Mouse (Mus musculus) c-Kit-positive CD71-positive TER-119-positive erythroid progenitor cells, embryonic 14.5 days (primary cell): ENCODE results near the gene Gnb1l.

Experiments
- DNase-seq: peaks from one replicate; pipeline ENCODE4 v3.0.0-alpha.2; 2013; ENCODE audit warnings: low spot score

The Gnb1l gene

DNA sequence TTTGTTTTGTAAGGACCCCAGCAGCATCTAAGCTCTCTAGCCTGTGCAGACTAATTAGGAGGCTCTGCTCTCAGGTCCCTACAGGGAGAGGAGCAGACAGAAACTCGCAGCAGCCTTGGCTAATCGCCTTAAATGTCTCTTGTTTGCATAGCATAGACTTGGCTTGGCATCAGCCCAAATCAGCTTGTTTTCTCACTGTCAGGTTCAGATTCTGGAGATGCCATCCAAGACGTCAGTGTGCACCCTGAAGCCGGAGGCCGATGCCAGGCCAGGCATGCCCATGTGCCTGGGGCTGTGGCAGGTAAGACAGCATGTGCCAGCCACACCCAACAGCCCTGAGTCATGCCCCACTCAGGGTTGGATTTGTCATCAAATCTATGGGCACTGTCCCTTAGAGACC is 49.4 kb downstream of the Gnb1l start:
- DNase-seq, result no peak

DNA sequence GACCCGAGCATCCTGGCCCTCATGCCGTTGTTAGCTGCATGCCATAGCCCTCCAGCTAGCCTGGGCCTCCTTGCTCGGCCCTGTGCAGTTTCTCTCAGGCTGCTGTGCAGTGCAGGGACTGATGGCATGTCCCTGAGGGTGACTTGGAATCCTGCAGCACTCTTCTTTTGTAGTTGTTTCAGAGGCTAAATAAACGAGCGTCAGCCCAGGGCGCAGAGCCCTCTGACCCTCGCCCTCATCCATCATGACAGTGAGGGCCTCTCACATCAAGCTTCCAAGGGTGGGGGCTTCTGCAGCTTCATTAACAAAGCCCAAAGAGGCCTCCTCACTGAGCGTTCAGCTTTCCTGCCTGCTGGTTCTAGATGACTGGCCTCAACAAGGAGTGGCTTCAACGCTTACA is 53.1 kb downstream of the Gnb1l start:
- no peak for DNase-seq

DNA sequence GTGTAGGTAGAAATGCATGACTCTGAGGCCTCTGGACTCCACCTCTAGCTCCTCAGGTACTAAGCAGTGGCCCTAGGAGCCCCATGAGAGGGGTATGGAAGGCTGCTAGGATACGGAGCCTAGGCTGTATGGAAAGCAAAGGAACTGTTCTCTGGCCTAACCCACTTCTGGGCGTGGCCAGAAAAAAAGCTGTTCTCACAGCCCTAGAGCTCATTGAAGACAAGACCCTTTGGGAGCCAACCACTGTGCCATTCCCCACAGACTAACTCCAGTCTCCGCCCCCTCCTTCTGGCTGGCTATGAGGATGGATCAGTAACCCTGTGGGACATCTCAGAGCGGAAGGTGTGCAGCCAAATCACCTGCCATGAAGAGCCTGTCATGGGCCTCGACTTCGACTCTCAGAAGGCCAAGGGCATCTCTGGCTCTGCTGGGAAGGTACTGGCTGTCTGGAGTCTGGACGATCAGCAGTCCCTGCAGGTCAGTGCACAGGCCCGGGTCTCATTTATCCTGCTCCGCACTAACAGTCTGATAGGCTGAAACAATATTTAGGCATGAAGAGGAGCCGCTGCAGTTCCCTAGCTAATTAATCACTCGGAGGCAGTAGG is 53.7 kb downstream of the Gnb1l start:
- no peak for DNase-seq

DNA sequence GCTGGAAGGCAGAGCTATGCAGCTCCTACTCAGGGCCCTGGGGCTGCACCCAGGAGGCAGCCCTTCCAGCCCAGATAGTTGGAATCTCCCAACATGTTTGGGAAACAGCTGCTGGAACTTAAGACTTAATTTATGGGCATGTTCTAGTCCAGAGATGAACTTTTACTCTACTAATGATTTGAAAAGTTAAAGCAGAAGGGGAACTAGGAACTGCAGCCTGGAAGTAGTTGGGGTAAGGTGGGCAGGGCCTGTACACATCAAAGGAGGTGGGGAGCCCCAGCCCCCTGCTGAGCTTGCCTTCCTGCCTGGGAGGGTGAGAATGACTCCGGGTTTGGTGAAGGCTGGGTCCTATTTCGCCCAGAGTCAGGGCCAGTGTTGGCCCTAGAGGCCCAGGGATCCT is 56.2 kb downstream of the Gnb1l start:
- no peak for DNase-seq

DNA sequence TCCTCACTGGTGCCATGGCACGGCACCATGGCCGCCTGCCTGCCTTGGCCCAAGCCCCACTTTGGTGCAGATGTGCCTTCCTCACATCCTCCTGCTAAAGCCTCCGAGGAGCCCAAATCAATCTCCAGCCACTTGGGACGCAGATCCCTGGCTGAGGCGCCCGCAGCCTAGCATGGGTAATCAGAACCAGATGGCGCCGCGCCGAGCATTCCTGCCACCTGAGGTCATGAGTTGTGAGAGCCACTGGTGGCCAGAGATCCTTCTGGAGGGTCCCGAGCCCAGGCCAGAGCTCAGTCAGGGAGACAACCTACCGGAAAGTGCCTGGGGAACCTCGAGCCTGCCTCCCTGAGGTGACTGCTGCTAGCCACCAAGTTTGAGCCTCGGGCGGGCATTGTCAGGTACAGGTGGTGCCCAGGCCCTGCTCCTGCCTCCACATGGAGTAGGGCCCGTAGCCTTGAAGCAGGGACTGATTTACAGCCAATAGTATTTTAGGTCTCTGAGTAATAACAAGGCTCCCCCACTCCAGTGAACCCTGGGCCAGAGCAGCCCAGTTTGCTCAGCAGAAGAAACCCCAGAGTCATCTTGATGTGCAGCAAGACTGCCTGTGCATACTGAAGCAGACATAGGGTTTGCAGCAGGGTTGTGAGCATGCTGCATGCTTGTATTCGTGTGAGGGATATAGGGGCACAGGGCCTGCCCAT is 56.9 kb downstream of the Gnb1l start:
- DNase-seq, result no peak

DNA sequence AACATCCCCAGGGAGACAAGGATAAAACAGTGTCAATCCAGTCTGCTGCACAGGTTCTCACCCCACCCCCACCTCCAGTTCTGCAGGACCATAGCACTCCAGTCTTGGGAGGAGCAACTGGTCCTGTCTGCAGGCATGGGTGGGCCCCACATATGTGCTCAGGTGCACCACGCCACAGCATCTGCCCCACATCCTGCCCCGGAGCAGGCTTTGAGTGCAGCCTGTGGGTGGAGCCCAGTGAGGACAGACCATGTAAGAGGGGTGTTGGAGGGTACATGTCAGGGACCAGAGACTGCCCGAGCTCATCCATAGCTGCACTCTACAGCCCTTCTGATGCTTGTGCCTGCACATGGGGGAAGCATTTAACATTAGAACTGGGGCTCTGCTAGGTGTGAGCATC is 57.9 kb downstream of the Gnb1l start:
- no peak for DNase-seq

DNA sequence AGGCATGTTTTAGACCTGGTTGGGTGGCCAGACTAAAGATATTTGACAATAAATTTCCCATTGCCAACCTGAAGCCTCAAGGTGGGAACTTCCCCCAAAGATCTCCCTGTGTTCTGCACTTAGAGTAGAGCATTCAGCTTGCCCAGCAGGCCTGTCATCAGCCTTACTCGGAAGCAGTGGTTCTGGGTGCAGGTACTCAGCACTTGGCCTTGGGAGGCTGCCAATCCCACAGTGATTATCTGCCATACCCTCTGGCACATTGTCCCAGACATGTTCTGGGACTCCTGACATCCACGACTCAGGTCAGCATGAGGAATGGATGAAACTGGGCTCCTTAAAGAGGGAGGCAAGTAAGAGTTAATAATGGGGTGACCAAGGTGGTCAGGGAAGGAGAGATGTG is 66.0 kb downstream of the Gnb1l start:
- DNase-seq, result no peak

DNA sequence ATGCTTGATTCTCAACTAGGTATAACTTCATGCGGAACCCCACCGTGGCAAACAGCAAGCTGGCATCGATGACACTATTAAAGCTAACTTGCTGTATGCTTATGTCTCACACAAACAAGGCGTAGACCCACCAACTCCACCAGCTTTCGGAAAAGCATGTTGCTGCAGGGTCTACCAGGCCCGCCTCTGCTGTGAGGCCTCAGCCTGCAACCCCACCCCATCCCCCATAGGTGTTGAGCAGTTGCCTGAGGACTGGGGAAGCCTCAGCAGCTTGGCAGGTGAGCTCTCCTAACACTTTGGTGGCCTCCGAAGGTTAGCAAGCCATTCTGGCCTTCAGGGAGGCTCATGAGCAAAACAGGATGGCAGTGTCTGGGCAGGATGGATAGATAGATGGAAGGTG is 70.1 kb downstream of the Gnb1l start:
- DNase-seq, result no peak

DNA sequence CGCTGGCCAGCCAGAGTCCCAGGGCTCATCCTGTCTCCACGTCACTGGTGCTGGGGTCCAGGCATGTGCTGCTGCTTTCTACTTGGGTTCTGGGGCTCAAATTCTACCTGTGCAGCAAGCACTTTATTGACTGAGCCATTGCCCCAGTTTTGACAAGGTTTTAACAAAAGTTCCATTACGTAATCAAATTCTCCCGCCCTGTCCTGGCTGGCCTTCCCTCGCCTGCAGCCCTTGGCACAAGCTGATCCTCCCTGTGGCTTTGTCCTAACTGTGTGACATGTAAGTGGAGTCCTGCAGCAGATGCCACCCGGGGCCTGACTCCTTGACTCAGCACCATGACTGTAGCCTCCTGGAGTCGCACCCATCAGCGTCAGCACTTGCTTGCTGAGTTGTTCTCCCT is 75.7 kb downstream of the Gnb1l start:
- DNase-seq, result no peak

DNA sequence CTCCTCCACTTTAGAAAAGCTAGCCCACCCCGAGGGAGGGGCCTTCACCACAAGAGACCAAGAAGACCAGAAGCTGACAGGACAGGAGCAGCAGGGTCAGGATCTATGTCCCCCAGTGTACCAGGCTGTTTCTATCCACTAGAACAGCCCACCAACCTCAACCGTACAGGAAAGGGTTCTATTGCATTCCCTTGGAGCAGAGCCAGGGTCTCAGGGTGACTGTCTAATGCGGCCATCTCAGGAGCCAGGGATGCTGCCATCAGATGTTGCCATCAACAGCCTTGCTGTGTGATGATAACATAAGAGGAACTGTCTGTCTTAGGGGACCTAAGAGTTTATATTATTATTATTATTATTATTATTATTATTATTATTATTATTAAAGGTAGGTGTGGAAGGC is 78.6 kb downstream of the Gnb1l start:
- DNase-seq, result no peak

DNA sequence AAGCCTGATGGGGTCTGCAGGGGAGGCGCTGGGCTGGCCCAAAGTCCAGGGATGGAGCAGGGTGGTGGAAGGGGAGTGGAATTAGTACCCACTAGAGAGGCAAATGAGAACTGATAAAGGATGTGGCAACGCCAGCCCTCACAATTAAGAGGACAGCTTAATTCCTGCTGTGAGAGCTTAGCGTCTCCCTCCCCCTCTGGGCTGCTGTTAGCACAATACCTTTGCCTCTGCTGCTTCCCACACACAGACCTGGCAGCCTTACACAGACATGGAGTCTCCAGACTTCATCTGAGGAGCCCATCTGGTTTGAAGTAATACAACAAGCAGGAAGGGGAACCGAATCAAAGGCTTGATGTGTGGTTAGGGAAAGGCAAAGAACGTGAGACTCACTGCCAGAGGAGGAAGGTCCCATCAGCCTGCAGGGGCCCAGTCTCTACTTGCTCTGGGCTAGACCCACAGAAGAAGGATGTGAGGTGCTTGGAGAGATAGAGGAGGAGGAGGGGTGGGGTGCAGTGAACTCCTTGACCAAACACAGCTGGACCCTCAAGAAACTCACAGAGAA is 79.2 kb downstream of the Gnb1l start:
- DNase-seq, result no peak

DNA sequence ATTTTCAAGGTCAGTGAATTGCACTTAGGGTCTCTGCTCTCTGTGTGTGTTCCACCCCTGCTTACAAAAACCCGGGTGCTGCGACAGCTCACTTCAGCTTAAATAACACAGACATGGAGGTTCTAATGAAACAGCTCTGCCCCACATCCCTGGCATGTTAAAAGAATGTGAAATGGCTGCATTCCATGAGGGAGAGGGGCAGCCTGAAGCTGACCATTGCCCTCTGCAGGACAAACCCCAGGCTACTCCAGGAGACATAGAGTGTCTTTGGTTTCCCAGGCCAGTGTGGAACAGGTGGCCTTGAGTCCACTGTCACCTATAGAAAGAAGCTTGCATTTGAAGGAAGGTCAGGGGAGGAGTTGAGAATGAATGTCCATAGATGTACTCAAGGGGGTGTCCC is 81.9 kb downstream of the Gnb1l start:
- no peak for DNase-seq

DNA sequence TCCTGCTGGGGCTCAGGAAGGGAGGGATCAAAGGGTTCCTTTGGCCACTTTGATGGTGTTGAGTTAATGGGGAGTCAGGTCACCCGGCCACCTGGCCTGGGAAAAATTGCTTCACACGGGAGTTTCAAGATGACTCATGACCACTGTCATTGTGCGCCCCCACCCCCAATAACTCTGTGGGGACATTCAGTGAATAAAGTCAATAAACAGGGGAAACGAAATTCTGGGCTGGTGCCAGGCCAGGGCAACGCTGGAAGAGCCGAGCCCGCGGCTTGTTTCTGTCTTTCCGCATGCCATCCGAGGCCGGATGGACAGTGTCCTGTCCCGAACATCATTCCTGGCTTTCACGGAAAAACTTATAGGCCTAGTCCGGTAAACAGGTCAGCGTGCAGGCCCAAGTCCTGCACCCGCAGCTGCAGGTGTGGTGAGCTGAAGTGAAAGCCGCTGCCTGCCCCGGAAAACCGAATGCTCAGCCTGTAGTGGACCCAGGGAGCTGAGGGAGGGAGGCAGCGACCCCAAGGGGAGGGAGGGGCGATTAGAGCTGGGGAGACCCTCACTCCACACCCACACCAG is 82.6 kb downstream of the Gnb1l start:
- no peak for DNase-seq

DNA sequence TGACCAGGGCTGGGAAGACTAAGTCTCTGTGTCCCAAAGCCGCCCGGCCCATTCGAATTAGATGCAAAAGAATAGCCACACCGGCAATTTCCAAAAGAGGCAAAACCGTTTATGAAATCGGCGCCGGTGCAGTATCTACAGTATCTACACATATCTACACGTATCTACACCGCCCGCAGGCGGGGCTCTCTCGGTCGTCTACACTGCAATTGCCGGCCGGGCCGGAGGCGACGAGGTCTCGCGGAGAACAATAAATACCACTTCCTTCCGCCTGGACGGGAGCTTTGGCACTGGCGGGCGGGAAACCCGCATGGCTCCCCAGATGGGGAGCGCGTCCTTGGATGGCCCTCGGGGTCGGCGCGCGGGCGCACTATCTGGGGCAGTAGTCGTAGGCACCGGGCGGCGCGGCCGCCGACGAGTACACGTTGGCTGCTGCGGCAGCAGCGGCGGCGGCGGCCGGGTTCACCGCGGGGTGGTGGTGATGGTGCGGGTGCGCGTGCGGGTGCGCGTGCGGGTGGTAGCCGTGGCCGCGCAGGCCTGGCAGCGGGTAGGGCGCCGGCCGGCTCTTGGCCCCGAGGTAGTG is 83.2 kb downstream of the Gnb1l start:
- no peak for DNase-seq

DNA sequence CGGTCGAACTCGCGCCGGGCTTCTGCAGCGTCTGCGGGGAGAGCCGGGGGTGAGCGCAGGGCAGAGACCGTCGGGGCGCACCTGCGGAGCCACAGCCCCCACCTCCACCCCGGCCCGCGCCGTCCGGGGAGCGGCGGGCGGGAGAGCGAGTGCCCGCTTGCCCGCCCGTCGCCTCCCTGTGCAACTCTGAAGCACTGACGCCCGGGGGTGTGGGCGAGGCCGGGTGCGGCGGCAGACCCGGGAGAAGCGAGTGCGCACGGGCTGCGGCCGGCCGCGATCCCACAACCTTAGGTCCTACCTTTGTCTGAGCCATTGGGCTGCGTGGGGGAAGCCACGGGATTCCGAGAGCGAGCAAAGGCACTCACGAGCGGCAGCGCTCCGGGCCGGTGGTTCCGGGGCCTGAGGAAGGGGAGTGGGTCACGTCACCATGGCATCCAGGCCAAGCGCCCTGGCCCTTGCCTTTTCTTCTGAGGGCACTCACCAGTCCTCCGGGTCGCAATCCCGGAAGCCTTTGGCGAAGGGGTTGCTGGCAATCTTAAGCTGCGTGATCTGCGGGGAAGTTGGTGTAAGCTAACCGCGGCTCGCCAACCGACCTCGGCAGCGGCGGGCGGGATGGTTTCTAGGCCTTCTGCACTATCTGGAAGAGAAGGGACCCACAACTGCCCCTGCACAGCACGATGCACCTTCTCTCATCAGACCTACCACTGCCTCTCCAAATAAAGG is 84.1 kb downstream of the Gnb1l start:
- DNase-seq, result no peak

DNA sequence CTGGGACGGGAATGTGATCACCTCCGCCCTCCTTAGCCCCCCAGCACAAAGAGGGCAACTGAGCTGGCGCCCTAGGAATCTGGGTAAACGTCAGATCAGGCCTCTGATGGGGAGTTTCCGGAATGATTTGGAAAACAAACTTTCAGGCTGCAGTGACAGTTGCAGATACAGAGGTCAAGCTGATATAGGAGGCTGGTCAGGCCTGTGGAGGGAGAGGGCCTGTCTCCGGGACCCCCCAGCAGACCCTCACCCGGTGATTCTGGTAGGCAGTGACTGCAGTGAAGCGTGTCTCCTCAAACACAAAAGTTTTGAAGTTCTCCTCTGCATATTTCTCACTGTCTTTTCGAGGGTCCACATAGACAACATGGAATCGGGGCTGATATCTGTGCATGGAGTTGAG is 84.7 kb downstream of the Gnb1l start:
- no peak for DNase-seq

DNA sequence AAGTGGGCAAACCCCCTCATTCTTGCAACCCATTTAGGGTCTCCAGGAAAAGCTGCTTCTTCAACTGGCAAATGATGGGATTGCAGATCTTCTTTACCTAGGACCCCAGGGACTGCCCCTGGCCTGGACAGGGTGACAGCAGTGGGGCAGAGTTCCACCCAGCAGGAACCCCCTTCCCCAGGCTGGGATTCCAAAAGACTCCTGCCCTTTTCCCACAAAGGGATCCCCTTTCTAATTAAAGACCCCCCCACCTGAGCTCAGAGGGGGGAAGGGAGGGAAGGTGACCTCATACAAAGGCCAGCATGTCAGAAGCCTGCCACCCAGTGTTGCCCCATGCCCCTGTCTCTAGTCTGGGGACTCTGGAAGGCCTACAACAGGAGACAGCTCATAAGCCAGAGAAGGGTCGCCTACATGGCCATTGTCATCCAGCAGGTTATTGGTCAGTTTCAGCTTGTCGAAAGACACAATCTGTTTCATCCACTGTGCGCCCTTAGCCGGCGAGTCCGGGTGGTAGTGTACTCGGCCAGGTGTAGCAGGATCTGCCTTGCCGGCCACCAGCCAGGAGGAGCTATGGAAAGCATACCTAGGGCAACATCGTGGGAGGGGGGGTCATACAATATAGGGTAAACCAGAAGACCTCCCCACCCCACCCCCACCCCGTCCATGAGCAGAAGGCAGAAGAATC is 85.3 kb downstream of the Gnb1l start:
- DNase-seq, result no peak

DNA sequence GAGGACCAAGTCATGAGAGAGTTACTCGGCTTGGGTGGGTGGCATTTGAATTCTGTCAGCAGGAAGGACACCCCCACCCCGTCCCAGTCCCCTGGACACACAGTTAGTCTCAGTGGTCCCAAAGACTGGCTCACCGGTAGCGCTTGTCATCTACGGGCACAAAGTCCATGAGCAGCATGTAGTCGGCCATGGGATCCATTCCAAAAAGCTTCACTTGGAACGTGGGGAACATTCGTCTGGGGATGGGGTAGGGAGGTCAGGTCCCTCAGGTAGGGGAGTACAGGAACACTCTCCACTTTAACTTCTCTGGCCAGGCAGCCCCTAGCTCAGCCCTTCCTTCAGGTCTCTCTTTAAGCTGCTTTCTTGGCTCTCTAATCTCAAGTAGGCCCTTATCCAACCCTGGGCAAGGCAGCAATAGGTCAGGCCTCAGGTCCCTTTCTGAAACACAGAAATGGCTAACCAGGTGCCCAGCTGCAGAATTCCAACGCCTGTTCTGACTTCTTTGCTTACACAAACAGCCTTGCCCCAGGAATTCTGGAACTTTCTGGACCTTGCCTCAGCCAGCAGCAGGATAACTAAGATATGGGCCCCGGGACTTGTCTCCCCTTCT is 86.5 kb downstream of the Gnb1l start:
- no peak for DNase-seq

DNA sequence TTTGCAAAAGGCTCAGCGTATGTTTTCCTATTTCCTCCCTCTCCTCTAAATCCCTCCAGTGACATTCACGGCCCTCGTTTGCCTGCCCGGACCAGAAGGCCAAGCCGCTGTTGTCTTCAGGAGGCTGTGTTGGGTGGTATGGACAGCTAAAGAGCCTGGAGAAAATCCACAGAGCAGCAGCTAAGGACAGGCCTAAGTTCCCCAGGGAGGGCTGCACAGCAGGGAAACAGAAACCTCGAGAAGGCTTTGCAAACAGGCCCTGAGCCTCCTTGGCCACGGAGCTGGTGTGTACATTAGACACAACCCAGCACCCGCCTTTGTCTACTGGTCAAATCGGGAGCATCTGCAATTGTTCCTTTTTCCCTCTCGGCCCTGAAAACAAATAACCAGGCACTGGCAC is 87.2 kb downstream of the Gnb1l start:
- DNase-seq, result no peak

DNA sequence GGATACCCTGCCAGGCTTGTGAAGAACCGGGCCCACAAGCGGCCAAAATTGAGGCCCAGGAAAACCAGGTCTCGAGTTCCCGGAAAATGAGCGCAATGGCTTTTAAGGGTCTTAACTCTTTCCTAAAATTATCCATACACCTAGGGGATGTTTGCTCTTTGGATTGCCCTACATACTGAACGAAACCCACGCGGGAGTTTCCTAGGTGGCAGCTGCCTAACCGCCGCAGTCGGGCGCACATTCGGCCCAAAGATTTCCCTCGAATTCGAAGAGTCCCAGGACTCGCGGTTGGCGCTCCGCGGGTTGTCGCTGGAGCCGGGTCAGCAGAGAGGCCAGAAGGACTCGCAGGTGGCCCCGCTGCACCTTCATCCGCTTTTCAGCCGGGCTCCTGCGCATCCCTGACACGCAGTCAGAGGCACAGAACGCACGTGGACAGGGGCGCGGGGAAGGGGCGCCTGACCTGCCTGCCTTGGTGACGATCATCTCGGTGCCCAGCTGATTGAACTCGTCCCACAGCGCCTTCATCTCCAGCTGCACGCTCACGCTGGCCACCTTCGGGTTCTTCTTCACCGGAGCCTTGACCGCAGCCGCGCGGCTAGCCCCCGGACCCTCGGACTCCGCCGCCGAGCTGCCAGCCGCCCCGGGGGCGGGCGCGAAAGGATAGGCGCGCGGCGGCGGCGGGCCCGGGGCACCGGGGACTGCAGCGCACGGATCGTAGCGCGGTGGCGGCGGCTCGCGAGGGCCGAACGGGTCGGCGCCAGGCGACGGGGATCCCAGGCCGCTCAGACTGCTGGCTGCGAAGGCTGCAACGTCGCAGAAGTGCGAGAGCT is 87.8 kb downstream of the Gnb1l start:
- DNase-seq, result no peak
